Mouse (Mus musculus) left cerebral cortex, adult 2 months (tissue): ENCODE results near the gene Josd1. TPM values are rescaled to one million over a fixed set of nuclear protein-coding genes. Genes with fewer than 3 reads are reported as not detected.

Experiments
- DNase-seq, 2 experiments: peaks; one replicate each; pipeline ENCODE4 v3.0.0; 2021 to 2022; ENCODE audit warnings: low spot score in 2 of 2, mixed read lengths in 1 of 2; ENCODE audit errors: extremely low spot score in 1 of 2
- H3K27ac ChIP-seq: fragments of 200-600 bp; 2 replicates; pipeline ENCODE4 v1.8.1; 2022
- H3K4me3 ChIP-seq: fragments of 200-600 bp; 2 replicates; pipeline ENCODE4 v1.8.1; 2022
- CTCF ChIP-seq: fragments of 200-600 bp; IDR thresholded peaks from 2 replicates; pipeline ENCODE4 v1.8.1; 2022; ENCODE audit warnings: antibody characterized with exemption, mild to moderate bottlenecking, moderate library complexity
- intact Hi-C: fragments of 180-260 bp; cut with DNase I; formaldehyde crosslinking; loops from one replicate; pipeline ENCODE4 v1.15.1; 2025
- total RNA-seq, 2 experiments: library from RNA; stranded (reverse); gene quantifications; 2 replicates each; pipeline ENCODE4 v1.2.3; 2021

Josd1 gene
- total RNA-seq, 2 experiments from 2014 or later, result 64.3 to 68.0 TPM

GRCm38 (mm10) chr15:79650569-79650968 lies 37.1 kb downstream of the Josd1 start:
- DNase-seq, result no peak
- peak; percentile 69 for TF ChIP-seq CTCF
- intact Hi-C loops, result loop anchor here (10.0 kb wide), 1 partner anchor 426 kb away; the partner anchor contains the start of genes Gm49486 and Pick1
- no peak overlapping the region for H3K27ac ChIP-seq
- no peak overlapping the region for H3K4me3 ChIP-seq

- H3K27ac ChIP-seq, result no peak overlapping the region
- TF ChIP-seq CTCF, result no peak
- DNase-seq, result peak in 1 of 2 experiments; percentile 36
- H3K4me3 ChIP-seq, result no peak overlapping the region
- intact Hi-C loops, result no loop called here
Observed at GRCm38 (mm10) chr15:79648130-79648529, 39.6 kb downstream of the Josd1 start.

GRCm38 (mm10) chr15:79645483-79645882 lies 42.2 kb downstream of the Josd1 start:
- TF ChIP-seq CTCF, result no peak
- intact Hi-C loops, result no loop called here
- no peak overlapping the region for H3K4me3 ChIP-seq

GRCm38 (mm10) chr15:79641135-79641817 lies 46.4 kb downstream of the Josd1 start:
- intact Hi-C loops, result no loop called here
- DNase-seq, result peak in 1 of 2 experiments; percentile 33
- TF ChIP-seq CTCF, result no peak
- Histone ChIP-seq H3K27ac (peak overlapping the region; percentile 16; the same call in 1 of the 2 replicates), H3K4me3 (no peak overlapping the region)

More at GRCm38 (mm10) chr15:79645483-79645882, 42.2 kb downstream of the Josd1 start:
- no peak overlapping the region for H3K27ac ChIP-seq
- no peak for DNase-seq

- DNase-seq, result no peak
- Histone ChIP-seq H3K27ac (no peak overlapping the region), H3K4me3 (no peak overlapping the region)
- TF ChIP-seq CTCF, result no peak
- intact Hi-C loops, result no loop called here
Observed at GRCm38 (mm10) chr15:79630471-79630870, 57.2 kb downstream of the Josd1 start.

Other genes starting within 250 kb of the Josd1 start
- gene Csnk1e, start 232.4 kb downstream of the Josd1 start, total RNA-seq, result 100 to 1,000 TPM; 153 to 159 TPM
- gene Kcnj4, start 182.7 kb downstream of the Josd1 start, total RNA-seq, result 100 to 1,000 TPM; 186 to 202 TPM
- under 1 TPM; 0.32 to 0.33 TPM for gene Kdelr3, start 171.5 kb downstream of the Josd1 start, total RNA-seq
- 100 to 1,000 TPM; 323 to 340 TPM for gene Ddx17, start 141.2 kb downstream of the Josd1 start, total RNA-seq
- gene Dmc1, start 82.8 kb downstream of the Josd1 start, total RNA-seq, result under 1 TPM; 0.66 to 0.91 TPM
- 10 to 100 TPM; 12.9 to 13.6 TPM for gene Fam227a, start 29.0 kb downstream of the Josd1 start, total RNA-seq
- gene Cby1, start 28.7 kb downstream of the Josd1 start, total RNA-seq, result 10 to 100 TPM; 42.6 to 49.4 TPM
- 10 to 100 TPM; 81.8 to 96.6 TPM for gene Tomm22, start 17.1 kb downstream of the Josd1 start, total RNA-seq
- gene Gtpbp1, start 2.9 kb upstream of the Josd1 start, total RNA-seq, result 10 to 100 TPM; 54.2 to 58.0 TPM
- gene Sun2, start 54.6 kb upstream of the Josd1 start, total RNA-seq, result 10 to 100 TPM; 43.9 to 46.5 TPM
- 10 to 100 TPM; 53.2 to 54.1 TPM for gene Dnal4, start 89.9 kb upstream of the Josd1 start, total RNA-seq
- gene Nptxr, start 116.8 kb upstream of the Josd1 start, total RNA-seq, result 100 to 1,000 TPM; 800 to 813 TPM
- 10 to 100 TPM in 1 of 2 experiments, 1 to 10 TPM in 1; 9.7 to 19.7 TPM for gene Npcd, start 146.3 kb upstream of the Josd1 start, total RNA-seq
- 100 to 1,000 TPM; 370 to 387 TPM for gene Cbx6, start 146.8 kb upstream of the Josd1 start, total RNA-seq
- gene Apobec3, start 203.7 kb upstream of the Josd1 start, total RNA-seq, result 1 to 10 TPM; 5.1 to 6.1 TPM